Mouse (Mus musculus): ENCODE results near the gene Celf6. TPM values are rescaled to one million over a fixed set of nuclear protein-coding genes. Genes with fewer than 3 reads are reported as not detected.
A peak's percentile ranks its signal among the peaks of the same experiment; 100 is the strongest.

Gene Celf6
- 0.13 and 0.32 TPM in 2 replicates for total RNA-seq (2012; rRNA removed)

- Histone ChIP-seq H3K9me3 (ENCODE audit: control insufficient read depth, insufficient read depth, low read depth, low read length) (no peaks in the 10 kb centered on the region), H3K4me3 (ENCODE audit: insufficient read depth in 1 of 2, low read depth in 1 of 2, low read length in 2 of 2, poor library complexity in 1 of 2, severe bottlenecking in 1 of 2) (peak within 1 kb of the TSS; percentile 62 to 72), H3K4me1 (ENCODE audit: control insufficient read depth in 2 of 2, insufficient read depth in 2 of 2, low read length in 2 of 2, poor library complexity in 1 of 2) (peaks cover 0 to 2% of the 10 kb centered on the region in 2 experiments; a peak in 1 of 4 replicates), H3K36me3 (ENCODE audit: control insufficient read depth, insufficient read depth, low read length, poor library complexity, severe bottlenecking) (no peaks in the 10 kb centered on the region), H3K9ac (ENCODE audit: insufficient read depth, low read depth, low read length, poor library complexity, severe bottlenecking) (no peak within 1 kb of the TSS), H3K27ac (ENCODE audit: insufficient read depth, low read depth, low read length, poor library complexity, severe bottlenecking) (no peak within 1 kb of the TSS)
- DNase-seq (ENCODE audit: low read depth, low spot score): peak; percentile 95
- TF ChIP-seq MAFK (IDR thresholded peaks at IDR 0.05; ENCODE audit: insufficient read depth, low read depth, low read length) (no peak), ZNF384 (IDR thresholded peaks at IDR 0.05; ENCODE audit: low read depth, low read length) (no peak), HCFC1 (IDR thresholded peaks at IDR 0.05; ENCODE audit: borderline replicate concordance, insufficient read depth, low read length) (no peak), CHD2 (IDR thresholded peaks at IDR 0.05; ENCODE audit: low read depth, low read length) (no peak), ZC3H11A (IDR thresholded peaks at IDR 0.05; ENCODE audit: borderline replicate concordance, low read depth, low read length) (no peak)
- in situ Hi-C loops (cut with MboI; ENCODE audit: low sequenced_read_pairs in 2 of 2, unreplicated experiment in 2 of 2): no loop called here
Measured at GRCm38 (mm10) chr9:59577844-59578504, at the start of gene Celf6. TSS of gene Celf6 (plus strand) at chr9:59577917.

- H3K9ac ChIP-seq (ENCODE audit: insufficient read depth, low read depth, low read length, poor library complexity, severe bottlenecking): no peak overlapping the region
- no peak overlapping the region for H3K27ac ChIP-seq (ENCODE audit: insufficient read depth, low read depth, low read length, poor library complexity, severe bottlenecking)
- no peak for TF ChIP-seq ZNF384 (IDR thresholded peaks at IDR 0.05; ENCODE audit: low read depth, low read length)
- no peak for TF ChIP-seq ZC3H11A (IDR thresholded peaks at IDR 0.05; ENCODE audit: borderline replicate concordance, low read depth, low read length)
- no peak for TF ChIP-seq CHD2 (IDR thresholded peaks at IDR 0.05; ENCODE audit: low read depth, low read length)
- no peak for TF ChIP-seq HCFC1 (IDR thresholded peaks at IDR 0.05; ENCODE audit: borderline replicate concordance, insufficient read depth, low read length)
- TF ChIP-seq MAFK (IDR thresholded peaks at IDR 0.05; ENCODE audit: insufficient read depth, low read depth, low read length): no peak
- no peaks in the 10 kb centered on the region for H3K36me3 ChIP-seq (ENCODE audit: control insufficient read depth, insufficient read depth, low read length, poor library complexity, severe bottlenecking)
- peaks cover 0 to 13% of the 10 kb centered on the region in 2 experiments; a peak in 2 of 4 replicates for H3K4me1 ChIP-seq (ENCODE audit: control insufficient read depth in 2 of 2, insufficient read depth in 2 of 2, low read length in 2 of 2, poor library complexity in 1 of 2)
- in situ Hi-C loops (cut with MboI; ENCODE audit: low sequenced_read_pairs in 2 of 2, unreplicated experiment in 2 of 2): no loop called here
- no peak for DNase-seq (ENCODE audit: low read depth, low spot score)
- H3K9me3 ChIP-seq (ENCODE audit: control insufficient read depth, insufficient read depth, low read depth, low read length): no peaks in the 10 kb centered on the region
- H3K4me3 ChIP-seq (ENCODE audit: insufficient read depth in 1 of 2, low read depth in 1 of 2, low read length in 2 of 2, poor library complexity in 1 of 2, severe bottlenecking in 1 of 2): no peak overlapping the region
Measured at GRCm38 (mm10) chr9:59528274-59528673, 49.4 kb upstream of the Celf6 start.

- no peaks in the 10 kb centered on the region for H3K9me3 ChIP-seq (ENCODE audit: control insufficient read depth, insufficient read depth, low read depth, low read length)
- H3K27ac ChIP-seq (ENCODE audit: insufficient read depth, low read depth, low read length, poor library complexity, severe bottlenecking): peak overlapping the region; percentile 76
- no peak overlapping the region for H3K4me3 ChIP-seq (ENCODE audit: insufficient read depth in 1 of 2, low read depth in 1 of 2, low read length in 2 of 2, poor library complexity in 1 of 2, severe bottlenecking in 1 of 2)
- H3K9ac ChIP-seq (ENCODE audit: insufficient read depth, low read depth, low read length, poor library complexity, severe bottlenecking): no peak overlapping the region
- in situ Hi-C loops (cut with MboI; ENCODE audit: low sequenced_read_pairs in 2 of 2, unreplicated experiment in 2 of 2): no loop called here
- TF ChIP-seq HCFC1 (IDR thresholded peaks at IDR 0.05; ENCODE audit: borderline replicate concordance, insufficient read depth, low read length): no peak
- no peak for TF ChIP-seq CHD2 (IDR thresholded peaks at IDR 0.05; ENCODE audit: low read depth, low read length)
- no peak for TF ChIP-seq MAFK (IDR thresholded peaks at IDR 0.05; ENCODE audit: insufficient read depth, low read depth, low read length)
- no peak for TF ChIP-seq ZNF384 (IDR thresholded peaks at IDR 0.05; ENCODE audit: low read depth, low read length)
- TF ChIP-seq ZC3H11A (IDR thresholded peaks at IDR 0.05; ENCODE audit: borderline replicate concordance, low read depth, low read length): no peak
- no peaks in the 10 kb centered on the region for H3K36me3 ChIP-seq (ENCODE audit: control insufficient read depth, insufficient read depth, low read length, poor library complexity, severe bottlenecking)
- peak; percentile 60 for DNase-seq (ENCODE audit: low read depth, low spot score)
- peaks cover 0 to 14% of the 10 kb centered on the region in 2 experiments; a peak in 2 of 4 replicates for H3K4me1 ChIP-seq (ENCODE audit: control insufficient read depth in 2 of 2, insufficient read depth in 2 of 2, low read length in 2 of 2, poor library complexity in 1 of 2)
Measured at GRCm38 (mm10) chr9:59531645-59532044, 46.1 kb upstream of the Celf6 start.

GRCm38 (mm10) chr9:59533422-59533821 is 44.3 kb upstream of the Celf6 start:
- in situ Hi-C loops (cut with MboI; ENCODE audit: low sequenced_read_pairs in 2 of 2, unreplicated experiment in 2 of 2): no loop called here
- Histone ChIP-seq H3K9ac (ENCODE audit: insufficient read depth, low read depth, low read length, poor library complexity, severe bottlenecking) (no peak overlapping the region), H3K4me3 (ENCODE audit: insufficient read depth in 1 of 2, low read depth in 1 of 2, low read length in 2 of 2, poor library complexity in 1 of 2, severe bottlenecking in 1 of 2) (no peak overlapping the region), H3K27ac (ENCODE audit: insufficient read depth, low read depth, low read length, poor library complexity, severe bottlenecking) (no peak overlapping the region), H3K36me3 (ENCODE audit: control insufficient read depth, insufficient read depth, low read length, poor library complexity, severe bottlenecking) (no peaks in the 10 kb centered on the region), H3K9me3 (ENCODE audit: control insufficient read depth, insufficient read depth, low read depth, low read length) (no peaks in the 10 kb centered on the region), H3K4me1 (ENCODE audit: control insufficient read depth in 2 of 2, insufficient read depth in 2 of 2, low read length in 2 of 2, poor library complexity in 1 of 2) (peaks cover 0 to 16% of the 10 kb centered on the region in 2 experiments; a peak in 2 of 4 replicates)
- TF ChIP-seq HCFC1 (IDR thresholded peaks at IDR 0.05; ENCODE audit: borderline replicate concordance, insufficient read depth, low read length) (no peak), ZC3H11A (IDR thresholded peaks at IDR 0.05; ENCODE audit: borderline replicate concordance, low read depth, low read length) (no peak), CHD2 (IDR thresholded peaks at IDR 0.05; ENCODE audit: low read depth, low read length) (no peak), ZNF384 (IDR thresholded peaks at IDR 0.05; ENCODE audit: low read depth, low read length) (no peak)
- DNase-seq (ENCODE audit: low read depth, low spot score): no peak

All from ES-E14 (cell line).